Mouse (Mus musculus): ENCODE measurements around the gene Mcf2l. TPM values are rescaled to one million over a fixed set of nuclear protein-coding genes. Genes with fewer than 3 reads are reported as not detected.

Mcf2l gene
- polyA plus RNA-seq, 1 experiment from 2014 or later = 16.8 TPM

DNA sequence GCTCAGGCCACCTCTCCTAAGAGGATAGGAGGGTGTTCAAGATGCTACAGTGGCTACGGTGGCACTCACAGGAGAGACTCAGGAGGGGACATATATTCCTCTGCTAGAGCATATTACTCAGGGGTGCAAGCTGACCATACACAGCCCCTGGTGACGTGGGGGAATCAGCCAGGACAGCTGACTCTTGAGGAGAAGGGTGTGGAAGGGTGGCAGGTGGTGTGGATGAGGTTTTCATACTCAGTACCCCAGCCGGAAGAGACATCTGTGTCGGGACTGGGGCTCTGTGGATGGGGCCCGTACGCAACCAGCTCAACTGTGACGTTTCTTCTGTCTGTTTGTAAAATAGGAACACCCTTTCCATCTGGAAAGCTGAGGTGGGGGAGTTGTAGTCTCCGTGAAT, 58.9 kb downstream of the Mcf2l start:
- DNase-seq (ENCODE audit: low spot score) = no peak
- no peak overlapping the region for H3K4me3 ChIP-seq (ENCODE audit: low read depth, low read length)
- 83% methylated on average over 8 of the region's 8 CpGs for WGBS
- peaks cover 5% of the 10 kb centered on the region; the same call in 1 of the 2 replicates for H3K4me1 ChIP-seq (ENCODE audit: insufficient read depth, low read depth, low read length)
- H3K36me3 ChIP-seq (ENCODE audit: insufficient read depth, low read length) = no peaks in the 10 kb centered on the region
- TF ChIP-seq CTCF (IDR thresholded peaks at IDR 0.05) (no peak), EP300 (IDR thresholded peaks at IDR 0.05) (no peak)
- H3K9me3 ChIP-seq (ENCODE audit: low read length) = no peaks in the 10 kb centered on the region
- no peak overlapping the region for H3K9ac ChIP-seq (replicated peaks; ENCODE audit: low read depth)
- H3K27ac ChIP-seq (ENCODE audit: low read length) = no peak overlapping the region
- no peak overlapping the region for H3K4me2 ChIP-seq (replicated peaks; ENCODE audit: low read depth, low read length)
- no peak for ATAC-seq
- no peaks in the 10 kb centered on the region for H3K27me3 ChIP-seq (replicated peaks; ENCODE audit: insufficient read depth, low read length)

DNA sequence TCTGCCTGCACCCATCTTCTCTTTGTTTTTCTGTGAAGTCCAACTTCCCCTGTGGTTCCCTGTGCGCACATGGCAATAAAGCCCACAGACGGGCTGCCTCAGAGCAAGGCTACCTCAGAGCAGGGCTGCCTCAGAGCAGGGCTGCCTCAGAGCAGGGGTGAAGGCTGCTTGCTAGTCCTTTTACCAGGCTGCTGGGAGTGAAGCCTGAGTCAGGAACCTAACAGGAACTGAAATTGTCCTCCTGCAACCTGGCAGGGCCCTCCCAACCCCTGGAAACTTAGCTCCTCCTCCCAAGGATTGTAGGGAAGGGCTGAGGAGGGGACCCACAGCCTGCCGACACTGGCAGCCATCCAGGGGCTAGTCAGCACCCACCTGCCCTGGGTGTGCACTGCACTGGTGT, 60.2 kb downstream of the Mcf2l start:
- no peaks in the 10 kb centered on the region for H3K27me3 ChIP-seq (replicated peaks; ENCODE audit: insufficient read depth, low read length)
- no peak overlapping the region for H3K4me2 ChIP-seq (replicated peaks; ENCODE audit: low read depth, low read length)
- peaks cover 5% of the 10 kb centered on the region; the same call in 1 of the 2 replicates for H3K4me1 ChIP-seq (ENCODE audit: insufficient read depth, low read depth, low read length)
- no peak for ATAC-seq
- no peak overlapping the region for H3K27ac ChIP-seq (ENCODE audit: low read length)
- no peaks in the 10 kb centered on the region for H3K9me3 ChIP-seq (ENCODE audit: low read length)
- WGBS = 54% methylated on average over 3 of the region's 3 CpGs
- TF ChIP-seq EP300 (IDR thresholded peaks at IDR 0.05) (no peak), CTCF (IDR thresholded peaks at IDR 0.05) (no peak)
- no peaks in the 10 kb centered on the region for H3K36me3 ChIP-seq (ENCODE audit: insufficient read depth, low read length)
- H3K4me3 ChIP-seq (ENCODE audit: low read depth, low read length) = no peak overlapping the region
- no peak for DNase-seq (ENCODE audit: low spot score)
- H3K9ac ChIP-seq (replicated peaks; ENCODE audit: low read depth) = no peak overlapping the region

DNA sequence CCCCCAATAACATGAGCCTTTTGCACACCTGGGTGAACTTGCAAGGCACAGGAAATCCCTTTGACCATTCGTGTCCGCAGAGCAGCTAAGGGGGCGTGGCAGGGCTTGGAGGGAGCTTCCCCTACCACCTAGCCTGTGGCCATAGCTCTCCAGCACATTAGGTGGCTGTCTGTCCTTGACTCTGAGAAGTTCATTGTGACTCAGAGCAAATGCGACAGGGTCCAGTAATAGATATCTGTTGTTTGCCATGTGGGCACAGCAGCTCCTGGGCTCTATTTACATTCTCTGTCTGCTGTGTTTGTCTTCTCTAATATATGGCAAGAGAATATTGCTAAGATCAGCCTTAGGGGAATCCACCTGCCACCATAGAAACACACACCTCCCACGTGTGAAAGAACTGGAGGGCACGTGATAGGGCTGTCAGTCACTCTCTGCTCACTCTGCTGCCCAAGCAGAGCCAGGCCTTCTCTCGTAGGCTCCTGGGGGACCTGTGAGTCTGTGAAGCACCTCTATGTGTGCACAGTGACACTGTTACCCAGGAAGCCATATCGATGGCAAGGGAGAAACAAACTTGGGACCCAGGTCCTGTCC, 60.9 kb downstream of the Mcf2l start:
- H3K4me2 ChIP-seq (replicated peaks; ENCODE audit: low read depth, low read length) = no peak overlapping the region
- 40% methylated on average over 8 of the region's 8 CpGs for WGBS
- no peak overlapping the region for H3K9ac ChIP-seq (replicated peaks; ENCODE audit: low read depth)
- peaks cover 5% of the 10 kb centered on the region; the same call in 1 of the 2 replicates for H3K4me1 ChIP-seq (ENCODE audit: insufficient read depth, low read depth, low read length)
- no peaks in the 10 kb centered on the region for H3K36me3 ChIP-seq (ENCODE audit: insufficient read depth, low read length)
- TF ChIP-seq CTCF (IDR thresholded peaks at IDR 0.05) (no peak), EP300 (IDR thresholded peaks at IDR 0.05) (no peak)
- no peaks in the 10 kb centered on the region for H3K27me3 ChIP-seq (replicated peaks; ENCODE audit: insufficient read depth, low read length)
- no peak for ATAC-seq
- H3K27ac ChIP-seq (ENCODE audit: low read length) = no peak overlapping the region
- no peak overlapping the region for H3K4me3 ChIP-seq (ENCODE audit: low read depth, low read length)
- H3K9me3 ChIP-seq (ENCODE audit: low read length) = no peaks in the 10 kb centered on the region
- no peak for DNase-seq (ENCODE audit: low spot score)

DNA sequence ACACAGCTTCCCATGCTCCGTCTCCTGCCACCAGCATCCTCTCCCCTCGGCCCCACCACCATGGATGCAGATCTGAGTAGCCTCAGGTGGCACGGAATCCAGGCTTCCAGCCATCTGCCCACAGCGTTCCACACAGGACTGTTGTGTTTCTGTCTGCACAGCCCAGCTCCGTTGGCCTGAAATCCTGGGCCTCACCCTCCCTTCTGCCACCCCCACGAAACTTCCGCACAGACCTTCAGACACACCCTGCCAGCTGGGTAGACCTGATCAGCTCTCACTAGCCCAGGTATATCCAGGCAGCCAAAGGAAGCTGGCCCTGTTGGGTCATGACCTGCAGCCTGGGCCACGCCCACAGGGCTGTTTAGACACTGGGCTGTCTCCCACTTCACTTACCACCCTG, 66.9 kb downstream of the Mcf2l start:
- H3K36me3 ChIP-seq (ENCODE audit: insufficient read depth, low read length) = no peaks in the 10 kb centered on the region
- no peaks in the 10 kb centered on the region for H3K9me3 ChIP-seq (ENCODE audit: low read length)
- H3K4me2 ChIP-seq (replicated peaks; ENCODE audit: low read depth, low read length) = no peak overlapping the region
- WGBS = 63% methylated on average over 8 of the region's 8 CpGs
- no peak for DNase-seq (ENCODE audit: low spot score)
- no peak overlapping the region for H3K27ac ChIP-seq (ENCODE audit: low read length)
- ATAC-seq = peak; percentile 18; the same call in 1 of the 2 replicates
- no peak overlapping the region for H3K4me3 ChIP-seq (ENCODE audit: low read depth, low read length)
- H3K4me1 ChIP-seq (ENCODE audit: insufficient read depth, low read depth, low read length) = no peaks in the 10 kb centered on the region
- H3K9ac ChIP-seq (replicated peaks; ENCODE audit: low read depth) = no peak overlapping the region
- TF ChIP-seq EP300 (IDR thresholded peaks at IDR 0.05) (no peak), CTCF (IDR thresholded peaks at IDR 0.05) (no peak)
- no peaks in the 10 kb centered on the region for H3K27me3 ChIP-seq (replicated peaks; ENCODE audit: insufficient read depth, low read length)

DNA sequence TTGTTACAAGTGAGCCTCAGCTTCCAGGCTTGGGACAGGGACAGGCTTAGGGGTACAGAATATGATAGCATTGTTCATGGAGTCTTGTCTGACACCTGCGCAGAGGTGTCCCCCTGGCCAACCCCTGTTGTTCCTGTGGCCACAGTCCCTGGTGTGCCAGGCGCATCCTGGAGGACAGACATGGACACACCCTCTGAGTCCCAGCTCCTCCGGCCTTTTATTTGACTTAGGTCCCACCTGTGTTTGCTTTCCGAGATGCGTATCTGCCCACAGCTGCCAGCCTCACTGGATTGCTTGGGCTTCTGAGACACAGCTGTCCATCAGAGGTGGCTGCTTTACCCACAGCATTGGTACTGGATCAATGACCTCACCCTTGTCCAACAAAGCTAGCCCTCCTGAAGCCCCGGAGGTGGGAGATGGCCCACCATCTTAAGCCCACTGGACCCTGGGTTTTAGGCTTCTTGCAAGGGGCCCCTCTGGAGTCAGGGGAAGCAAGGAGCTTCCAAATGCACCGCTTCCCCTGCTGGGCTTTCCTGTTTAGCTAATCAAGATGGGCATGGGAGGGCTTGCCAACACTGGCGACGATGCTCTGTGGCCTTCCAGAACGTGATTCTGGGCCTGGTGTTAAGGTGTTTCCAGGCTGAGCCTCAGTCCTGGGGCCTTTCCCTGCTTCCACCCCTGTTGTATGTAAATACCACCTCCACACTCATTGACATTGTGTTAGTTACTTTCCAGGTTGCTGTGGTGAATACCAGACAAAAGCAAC, 67.7 kb downstream of the Mcf2l start:
- H3K4me3 ChIP-seq (ENCODE audit: low read depth, low read length) = no peak overlapping the region
- H3K27ac ChIP-seq (ENCODE audit: low read length) = no peak overlapping the region
- H3K4me2 ChIP-seq (replicated peaks; ENCODE audit: low read depth, low read length) = no peak overlapping the region
- H3K4me1 ChIP-seq (ENCODE audit: insufficient read depth, low read depth, low read length) = no peaks in the 10 kb centered on the region
- DNase-seq (ENCODE audit: low spot score) = no peak
- no peaks in the 10 kb centered on the region for H3K9me3 ChIP-seq (ENCODE audit: low read length)
- TF ChIP-seq CTCF (IDR thresholded peaks at IDR 0.05) (no peak), EP300 (IDR thresholded peaks at IDR 0.05) (no peak)
- no peak; the same call in 1 of the 2 replicates for ATAC-seq
- H3K36me3 ChIP-seq (ENCODE audit: insufficient read depth, low read length) = no peaks in the 10 kb centered on the region
- 43% methylated on average over 10 of the region's 10 CpGs for WGBS
- no peak overlapping the region for H3K9ac ChIP-seq (replicated peaks; ENCODE audit: low read depth)
- H3K27me3 ChIP-seq (replicated peaks; ENCODE audit: insufficient read depth, low read length) = no peaks in the 10 kb centered on the region

DNA sequence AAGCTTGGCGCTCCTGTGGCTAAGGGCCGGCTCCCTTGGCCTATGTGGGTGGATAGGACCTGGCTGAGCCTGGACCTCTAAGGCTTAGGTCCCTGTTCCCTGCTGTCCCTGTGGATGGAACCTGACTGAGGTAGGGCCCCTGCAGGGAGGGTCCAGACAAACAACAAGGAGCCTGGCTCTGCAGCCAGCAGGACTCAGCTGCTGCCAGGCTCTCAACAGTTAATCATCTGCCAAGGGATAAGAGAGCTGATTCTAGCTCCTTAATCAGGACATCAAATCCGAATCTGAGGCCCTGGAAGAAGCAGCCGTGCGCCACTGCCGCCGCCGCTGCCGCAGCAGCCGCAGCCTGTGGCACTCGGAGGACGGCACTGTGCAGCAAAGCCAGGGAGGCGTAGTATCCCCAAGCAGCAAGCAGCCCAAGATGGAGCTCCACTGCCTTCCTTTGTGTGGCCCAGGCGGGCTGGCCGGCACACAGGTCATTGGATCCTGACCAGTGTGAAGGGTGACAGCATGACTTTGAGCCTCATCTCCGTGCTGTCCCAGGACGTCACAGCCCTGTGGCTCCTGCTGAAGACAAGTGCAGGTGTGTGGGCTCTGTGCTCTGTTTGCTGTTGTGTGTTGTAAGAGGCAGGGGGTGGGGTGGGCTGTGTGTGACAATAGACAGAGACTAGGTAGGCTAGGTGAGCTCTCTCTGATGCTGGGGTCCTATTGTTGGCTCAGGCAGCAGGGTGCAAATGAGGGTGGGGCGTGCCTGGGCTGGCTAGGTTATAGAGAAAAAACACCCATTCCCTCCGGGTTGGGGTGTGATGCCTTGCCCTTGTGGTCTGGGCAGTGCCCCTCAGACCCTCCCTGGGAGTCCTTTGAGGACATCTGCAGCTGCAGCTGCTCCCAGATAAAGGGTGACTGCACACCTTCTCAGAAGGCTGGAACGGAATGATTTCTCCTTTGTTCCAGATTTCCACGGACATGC, 74.3 kb downstream of the Mcf2l start:
- DNase-seq (ENCODE audit: low spot score) (no peak), ATAC-seq (peak; percentile 21; the same call in 1 of the 2 replicates)
- TF ChIP-seq CTCF (IDR thresholded peaks at IDR 0.05) (no peak), EP300 (IDR thresholded peaks at IDR 0.05) (no peak)
- Histone ChIP-seq H3K4me3 (ENCODE audit: low read depth, low read length) (no peak overlapping the region), H3K9me3 (ENCODE audit: low read length) (no peaks in the 10 kb centered on the region), H3K9ac (replicated peaks; ENCODE audit: low read depth) (no peak overlapping the region), H3K27me3 (replicated peaks; ENCODE audit: insufficient read depth, low read length) (no peaks in the 10 kb centered on the region), H3K36me3 (ENCODE audit: insufficient read depth, low read length) (no peaks in the 10 kb centered on the region), H3K27ac (ENCODE audit: low read length) (no peak overlapping the region), H3K4me2 (replicated peaks; ENCODE audit: low read depth, low read length) (0 out of 2 replicates have a peak overlapping the region, but pooled peaks have one; percentile 14), H3K4me1 (ENCODE audit: insufficient read depth, low read depth, low read length) (no peaks in the 10 kb centered on the region)
- 24% methylated on average over 21 of the region's 21 CpGs for WGBS

Data from lung, postnatal 0 days (tissue).